Mouse (Mus musculus) lung, embryonic 16.5 days (tissue): ENCODE measurements around the gene Primpol. TPM values are rescaled to one million over a fixed set of nuclear protein-coding genes. Genes with fewer than 3 reads are reported as not detected.

Experiments used
- ATAC-seq: fragments of 200-750 bp; cut with Nextera tagmentation; 2 replicates; pipeline ENCODE4 v1.8.0; 2017; ENCODE audit warnings: low read depth, mild to moderate bottlenecking, moderate library complexity
- H3K27ac ChIP-seq: fragments of 300-500 bp; sonication (generic); 2 replicates; pipeline ENCODE4 v1.5.1; 2014; ENCODE audit warnings: mild to moderate bottlenecking, control low read depth, low read length
- H3K27me3 ChIP-seq: fragments of 300-500 bp; sonication (generic); 2 replicates; pipeline ENCODE4 v1.6.1; 2014; ENCODE audit warnings: low read depth, low read length, mixed read lengths; ENCODE audit not compliant: control insufficient read depth, insufficient read depth
- H3K36me3 ChIP-seq: fragments of 300-500 bp; sonication (generic); 2 replicates; pipeline ENCODE4 v1.6.1; 2014; ENCODE audit warnings: low read length; ENCODE audit not compliant: control insufficient read depth, insufficient read depth
- H3K4me1 ChIP-seq: fragments of 300-500 bp; sonication (generic); replicated peaks from 2 replicates; pipeline ENCODE4 v1.6.1; 2014; ENCODE audit warnings: low read length, mixed read lengths; ENCODE audit not compliant: control insufficient read depth, insufficient read depth
- H3K4me2 ChIP-seq: fragments of 300-500 bp; sonication (generic); 2 replicates; pipeline ENCODE4 v1.6.1; 2014; ENCODE audit warnings: low read depth, low read length, control low read depth
- H3K4me3 ChIP-seq: fragments of 300-500 bp; sonication (generic); 2 replicates; pipeline ENCODE4 v1.5.1; 2014; ENCODE audit warnings: mild to moderate bottlenecking, low read length, control low read depth
- H3K9ac ChIP-seq: fragments of 300-500 bp; sonication (generic); 2 replicates; pipeline ENCODE4 v1.6.1; 2014; ENCODE audit warnings: low read length, control low read depth
- H3K9me3 ChIP-seq: fragments of 300-500 bp; sonication (generic); 2 replicates; pipeline ENCODE4 v1.6.1; 2016; ENCODE audit warnings: low read length; ENCODE audit not compliant: control insufficient read depth
- WGBS: fragments of 180-500 bp; shearing (Covaris S2); extraction: QIAGEN DNeasy Blood & Tissue Kit; methylation state at CpG from one replicate; pipeline ENCODE4 v1.1.7; 2014; 5-methylcytosine and 5-hydroxymethylcytosine counted together
- polyA plus RNA-seq: library from polyadenylated mRNA; unstranded; fragments of >200 nt; fragmentation: Nextera tagmentation; extraction: Ambion mirVana; gene quantifications from 2 replicates; pipeline ENCODE4 v1.2.1, GENCODE M21; 2015

The Primpol gene
- polyA plus RNA-seq, 1 experiment from 2014 or later = 13.2 TPM

DNA sequence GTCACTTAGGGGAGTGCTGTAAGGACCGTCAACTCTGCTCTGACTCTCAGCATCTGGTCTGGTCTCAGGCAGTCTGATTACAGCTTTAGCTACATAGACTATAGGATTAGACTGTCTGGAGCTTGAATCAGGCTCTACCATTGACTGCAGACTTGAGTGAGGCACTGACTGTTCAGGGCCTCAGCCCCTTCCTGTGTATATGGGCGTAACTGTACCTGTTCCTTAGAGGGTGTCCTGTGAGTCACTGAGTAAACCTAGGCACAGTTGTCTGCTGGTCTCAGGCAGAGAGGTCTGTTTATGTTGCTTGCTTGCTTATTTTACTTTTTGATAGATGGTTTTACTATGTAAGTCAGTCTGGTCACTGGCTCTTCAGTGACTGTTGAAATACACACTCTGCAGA lies 43.0 kb downstream of the Primpol start:
- Histone ChIP-seq H3K27me3 (no peaks in the 10 kb centered on the region), H3K9me3 (no peaks in the 10 kb centered on the region), H3K4me1 (peaks cover 8% of the 10 kb centered on the region), H3K27ac (no peak overlapping the region), H3K4me2 (no peak overlapping the region), H3K9ac (no peak overlapping the region), H3K36me3 (peaks cover 12% of the 10 kb centered on the region), H3K4me3 (no peak overlapping the region)
- WGBS = 89% methylated on average over 2 of the region's 2 CpGs
- no peak for ATAC-seq

DNA sequence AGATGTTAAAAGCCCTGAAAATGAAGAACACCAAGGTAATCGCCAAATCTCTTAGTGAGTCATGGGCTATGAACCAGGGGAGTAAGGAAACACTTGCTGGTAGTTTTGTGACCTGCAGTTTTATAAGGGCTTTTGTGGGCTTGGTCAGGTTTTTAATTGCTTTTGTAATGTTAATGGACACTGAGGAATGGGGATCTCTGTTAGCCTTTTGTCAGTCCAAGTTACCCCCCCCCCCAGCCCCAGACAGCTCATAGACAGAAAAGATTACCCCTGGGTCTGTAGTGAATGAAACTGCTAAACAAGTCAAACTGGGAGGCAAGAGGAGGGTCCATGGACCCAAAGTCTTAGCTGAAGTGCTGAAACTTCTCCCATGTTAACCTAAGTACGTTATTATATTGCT lies 43.6 kb downstream of the Primpol start:
- H3K36me3 ChIP-seq = peaks cover 12% of the 10 kb centered on the region

DNA sequence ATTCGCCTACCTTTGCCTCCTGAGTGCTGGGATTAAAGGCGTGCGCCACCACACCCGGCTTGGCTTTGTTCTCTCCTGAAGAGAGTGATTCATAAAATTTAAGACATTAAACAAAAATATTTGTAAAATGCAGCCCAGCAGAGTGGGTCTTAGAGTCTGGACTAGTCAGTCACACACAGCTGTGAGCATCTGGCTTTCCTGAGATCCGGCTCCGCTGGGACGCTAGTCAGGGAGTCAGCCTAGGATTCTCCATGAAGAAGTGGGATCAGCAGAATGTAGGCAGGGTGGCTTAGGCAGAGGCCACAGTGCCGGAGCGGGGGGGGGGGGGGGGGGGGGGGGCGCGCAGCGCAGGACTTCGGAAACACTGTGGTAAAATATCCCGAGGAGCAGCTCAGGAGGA lies 46.3 kb downstream of the Primpol start:
- H3K27ac ChIP-seq = no peak overlapping the region
- H3K4me2 ChIP-seq = no peak overlapping the region
- peaks cover 10% of the 10 kb centered on the region for H3K4me1 ChIP-seq
- no peaks in the 10 kb centered on the region for H3K9me3 ChIP-seq
- 80% methylated on average over 9 of the region's 14 CpGs for WGBS
- no peak overlapping the region for H3K9ac ChIP-seq
- no peaks in the 10 kb centered on the region for H3K27me3 ChIP-seq
- no peak for ATAC-seq
- no peak overlapping the region for H3K4me3 ChIP-seq
- peaks cover 7% of the 10 kb centered on the region for H3K36me3 ChIP-seq

More for the DNA sequence above, 43.6 kb downstream of the Primpol start:
- Histone ChIP-seq H3K9ac (no peak overlapping the region), H3K27ac (no peak overlapping the region), H3K9me3 (no peaks in the 10 kb centered on the region), H3K4me1 (peaks cover 9% of the 10 kb centered on the region), H3K27me3 (no peaks in the 10 kb centered on the region), H3K4me3 (no peak overlapping the region), H3K4me2 (no peak overlapping the region)
- no peak for ATAC-seq
- 93% methylated on average over 2 of the region's 2 CpGs for WGBS

DNA sequence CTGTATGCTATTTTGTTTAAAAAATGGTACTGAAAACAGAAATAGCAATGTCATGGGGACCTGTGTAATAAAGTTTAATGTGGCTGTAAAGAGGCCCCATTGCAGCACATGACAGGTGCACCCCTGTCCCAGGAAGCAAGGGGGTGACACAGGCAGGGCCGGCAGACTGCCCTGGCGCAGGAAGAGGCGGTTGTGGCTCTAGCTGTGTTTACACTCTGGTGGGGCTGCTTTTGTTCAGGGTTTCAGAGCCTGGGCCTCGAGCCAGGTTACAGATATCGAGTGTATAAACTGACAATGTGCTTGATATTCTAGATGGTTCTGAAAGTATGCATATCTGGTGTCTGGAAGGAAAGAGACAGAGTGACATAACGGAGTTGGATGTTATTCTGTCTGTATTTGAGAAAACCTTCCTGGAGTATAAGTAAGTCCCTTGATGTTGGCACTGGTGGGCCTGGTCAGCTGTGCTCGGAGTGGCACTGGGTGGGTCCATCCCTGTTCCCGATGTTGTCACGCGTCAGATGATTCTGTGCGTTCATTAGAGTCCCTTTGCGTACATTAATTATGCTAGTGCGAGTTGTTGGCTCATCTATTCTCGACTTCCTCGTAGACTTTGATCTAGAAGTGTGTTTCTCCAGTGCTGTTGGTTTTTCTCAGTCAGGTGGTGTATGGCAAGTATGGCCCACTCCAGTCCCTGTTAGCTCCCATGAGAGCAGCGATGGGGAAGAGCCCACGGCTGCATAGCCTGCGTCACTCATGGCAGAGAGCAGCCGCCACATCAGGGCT lies 47.2 kb downstream of the Primpol start:
- Histone ChIP-seq H3K4me1 (peaks cover 10% of the 10 kb centered on the region), H3K36me3 (peaks cover 8% of the 10 kb centered on the region), H3K27me3 (no peaks in the 10 kb centered on the region), H3K27ac (peak overlapping the region; percentile 64), H3K9ac (no peak overlapping the region), H3K9me3 (no peaks in the 10 kb centered on the region), H3K4me3 (no peak overlapping the region), H3K4me2 (no peak overlapping the region)
- 60% methylated on average over 19 of the region's 19 CpGs for WGBS
- ATAC-seq = peak; percentile 60

DNA sequence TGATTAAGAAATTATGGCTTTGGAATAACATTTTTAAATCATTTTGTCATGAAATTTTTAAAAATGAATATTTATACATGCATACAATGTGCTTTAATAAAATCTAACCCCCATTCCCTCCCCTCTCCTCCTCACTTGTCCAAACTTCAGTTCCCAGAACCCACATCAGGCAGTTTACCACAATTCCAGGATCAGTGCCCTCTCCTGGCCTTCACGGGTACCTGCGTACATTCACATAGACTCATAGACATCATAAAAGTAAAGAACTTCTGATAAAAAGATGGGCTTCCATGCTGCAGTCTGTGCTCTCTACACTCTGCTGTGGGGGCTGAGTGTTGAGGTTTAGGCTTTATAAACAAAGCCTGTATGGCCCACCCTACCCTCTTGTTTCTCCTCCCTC lies 48.1 kb downstream of the Primpol start:
- H3K27me3 ChIP-seq = no peaks in the 10 kb centered on the region
- H3K9ac ChIP-seq = no peak overlapping the region
- peaks cover 10% of the 10 kb centered on the region for H3K4me1 ChIP-seq
- no peak overlapping the region for H3K27ac ChIP-seq
- H3K36me3 ChIP-seq = peaks cover 6% of the 10 kb centered on the region
- ATAC-seq = no peak
- no peaks in the 10 kb centered on the region for H3K9me3 ChIP-seq
- WGBS = 76% methylated on average over 2 of the region's 2 CpGs
- H3K4me2 ChIP-seq = no peak overlapping the region
- H3K4me3 ChIP-seq = no peak overlapping the region

DNA sequence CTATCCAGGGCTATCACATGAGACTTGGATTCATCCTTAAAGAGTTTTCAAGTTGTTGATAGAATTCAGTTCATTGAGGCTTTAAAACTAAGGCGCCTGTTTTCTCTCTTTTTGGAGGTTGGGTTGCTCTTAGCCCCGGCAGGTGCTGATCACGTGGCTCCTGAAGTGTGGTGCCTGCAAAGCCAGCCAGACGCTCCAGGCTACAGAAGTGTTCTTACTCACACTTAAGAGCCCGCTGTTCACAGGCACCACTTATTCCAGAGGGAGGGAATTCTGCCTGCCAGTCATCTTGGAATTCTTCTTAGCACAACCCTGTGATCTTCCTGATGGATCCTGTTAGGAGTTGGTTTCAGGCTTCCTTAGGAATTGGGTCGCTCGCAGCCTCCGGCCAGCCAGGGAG lies 49.1 kb downstream of the Primpol start:
- peaks cover 10% of the 10 kb centered on the region for H3K4me1 ChIP-seq
- peaks cover 3% of the 10 kb centered on the region; the same call in 1 of the 2 replicates for H3K36me3 ChIP-seq
- H3K27me3 ChIP-seq = no peaks in the 10 kb centered on the region
- 57% methylated on average over 8 of the region's 8 CpGs for WGBS
- peak overlapping the region; percentile 58 for H3K27ac ChIP-seq
- peak; percentile 82 for ATAC-seq
- H3K4me3 ChIP-seq = no peak overlapping the region
- no peaks in the 10 kb centered on the region for H3K9me3 ChIP-seq
- H3K4me2 ChIP-seq = no peak overlapping the region
- no peak overlapping the region for H3K9ac ChIP-seq

DNA sequence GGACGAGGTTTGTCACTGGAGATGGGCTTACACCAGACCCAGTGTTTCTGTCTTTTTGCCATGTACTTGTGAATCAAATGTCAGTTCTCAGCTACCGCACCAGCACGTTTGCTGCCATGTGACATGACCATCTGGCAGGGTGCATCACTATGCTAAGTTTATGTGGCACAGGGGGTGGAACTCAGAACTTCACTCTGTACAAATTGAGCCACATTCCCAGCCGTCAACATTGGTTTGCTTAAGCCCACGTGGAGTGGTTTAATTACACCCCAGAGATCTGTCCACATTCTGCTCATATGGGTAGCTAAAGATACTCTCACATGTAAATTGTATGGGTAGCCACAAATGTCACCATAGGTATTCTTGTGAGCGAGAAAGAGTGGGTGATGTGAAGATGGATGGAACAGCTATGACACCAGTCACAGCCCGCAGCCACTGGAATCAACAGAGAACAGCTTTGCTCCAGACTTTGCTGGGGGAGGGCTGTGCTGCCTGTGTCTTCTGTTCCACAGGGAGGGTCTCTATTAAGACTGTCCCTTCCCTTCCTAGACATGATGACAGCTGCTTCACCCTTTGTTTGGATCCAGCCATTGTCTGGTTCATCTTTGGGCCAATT lies 50.0 kb downstream of the Primpol start:
- WGBS = 69% methylated on average over 7 of the region's 7 CpGs
- Histone ChIP-seq H3K9me3 (no peaks in the 10 kb centered on the region), H3K36me3 (peaks cover 5% of the 10 kb centered on the region; the same call in 1 of the 2 replicates), H3K27me3 (no peaks in the 10 kb centered on the region), H3K9ac (no peak overlapping the region), H3K4me3 (no peak overlapping the region), H3K4me2 (no peak overlapping the region), H3K27ac (no peak overlapping the region), H3K4me1 (peaks cover 10% of the 10 kb centered on the region)
- no peak for ATAC-seq

DNA sequence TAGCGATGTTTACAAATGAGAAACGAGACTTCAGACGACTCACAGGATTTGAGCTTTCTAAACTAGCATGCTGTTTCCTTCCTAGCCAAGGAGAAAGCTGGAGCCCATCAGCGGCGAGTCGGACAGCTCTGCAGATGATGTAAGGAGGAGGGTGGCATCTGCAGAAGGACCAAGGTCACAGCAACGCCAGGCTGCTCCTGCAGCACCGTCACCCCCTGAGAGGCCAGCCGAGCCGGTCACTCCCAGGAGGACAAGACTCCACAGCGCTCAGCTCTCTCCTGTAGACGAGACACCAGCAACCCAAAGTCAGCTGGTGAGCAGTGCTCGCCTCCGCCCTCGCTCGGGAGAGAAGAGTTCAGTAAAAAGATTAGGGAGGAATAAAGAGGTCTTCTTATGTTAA lies 54.7 kb downstream of the Primpol start:
- Histone ChIP-seq H3K36me3 (peaks cover 8% of the 10 kb centered on the region; the same call in 1 of the 2 replicates), H3K4me1 (no peaks in the 10 kb centered on the region), H3K4me2 (no peak overlapping the region), H3K27me3 (no peaks in the 10 kb centered on the region), H3K27ac (no peak overlapping the region), H3K4me3 (no peak overlapping the region), H3K9ac (no peak overlapping the region), H3K9me3 (no peaks in the 10 kb centered on the region)
- ATAC-seq = no peak
- WGBS = 77% methylated on average over 16 of the region's 16 CpGs

DNA sequence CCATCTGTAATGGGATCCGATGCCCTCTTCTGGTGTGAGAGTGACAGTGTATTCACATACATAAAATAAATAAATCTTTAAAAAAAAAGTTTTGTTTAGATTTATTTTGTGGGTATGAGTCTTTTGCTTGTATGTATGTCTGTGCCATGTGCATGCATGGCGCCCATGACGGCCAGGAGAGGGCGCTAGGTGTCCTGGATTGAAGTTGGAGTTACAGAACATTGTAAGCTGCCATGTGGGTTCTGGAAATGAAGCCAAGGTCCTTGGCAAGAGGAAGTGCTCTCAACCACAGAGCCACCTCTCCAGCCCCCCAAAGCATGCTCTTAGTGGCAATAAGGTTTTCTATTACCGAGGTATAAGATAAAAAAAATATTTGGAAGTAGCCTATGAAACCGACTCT lies 57.6 kb downstream of the Primpol start:
- H3K4me1 ChIP-seq = no peaks in the 10 kb centered on the region
- 67% methylated on average over 6 of the region's 6 CpGs for WGBS
- H3K36me3 ChIP-seq = peaks cover 7% of the 10 kb centered on the region; the same call in 1 of the 2 replicates
- H3K4me2 ChIP-seq = no peak overlapping the region
- no peak for ATAC-seq
- H3K9me3 ChIP-seq = no peaks in the 10 kb centered on the region
- no peak overlapping the region for H3K27ac ChIP-seq
- H3K9ac ChIP-seq = no peak overlapping the region
- H3K27me3 ChIP-seq = no peaks in the 10 kb centered on the region
- H3K4me3 ChIP-seq = no peak overlapping the region
